Mouse (Mus musculus): Measurements from ENCODE around the gene Olfr615.
"Not testable (repeated sequence)": the region's sequence is repeated elsewhere in the genome, so short reads cannot be mapped to it uniquely, and the experiment has no call there.

Olfr615 gene

GRCm38 (mm10) chr7:103555779-103556178, at the start of gene Olfr615:
Gene Olfr615 (plus strand): TSS chr7:103556079.
- no peak for DNase-seq

- no peak for DNase-seq
These were observed 43.9 kb upstream of the Olfr615 start, which contains the start of gene Olfr610 for GRCm38 (mm10) chr7:103512022-103512421. Gene Olfr610 (minus strand): TSS chr7:103512122.

GRCm38 (mm10) chr7:103520746-103521145, 35.1 kb upstream of the Olfr615 start, which contains the start of gene Olfr611:
Gene Olfr611 (minus strand): TSS chr7:103520846.
- not testable (repeated sequence) for DNase-seq

- not testable (repeated sequence) for DNase-seq
These were observed 13.3 kb upstream of the Olfr615 start, which contains the start of gene Olfr612 for GRCm38 (mm10) chr7:103542617-103543016. Gene Olfr612 (minus strand): TSS chr7:103542717.

GRCm38 (mm10) chr7:103547774-103548173, 8.1 kb upstream of the Olfr615 start, which contains the start of gene Olfr613:
Gene Olfr613 (plus strand): TSS chr7:103548074.
- DNase-seq: no peak

GRCm38 (mm10) chr7:103569043-103569442, 13.2 kb downstream of the Olfr615 start, which contains the start of gene Olfr616:
Gene Olfr616 (minus strand): TSS chr7:103569143.
- DNase-seq: no peak

GRCm38 (mm10) chr7:103572761-103573160, 16.9 kb downstream of the Olfr615 start, which contains the start of gene Olfr617:
Gene Olfr617 (plus strand): TSS chr7:103573061.
- no peak for DNase-seq

- DNase-seq: no peak
These were observed 33.9 kb downstream of the Olfr615 start, which contains the start of gene Olfr618 for GRCm38 (mm10) chr7:103589803-103590202. Gene Olfr618 (plus strand): TSS chr7:103590103.

GRCm38 (mm10) chr7:103600275-103600674, 44.4 kb downstream of the Olfr615 start, which contains the start of gene Olfr619:
Gene Olfr619 (plus strand): TSS chr7:103600575.
- DNase-seq: no peak

- no peak for DNase-seq
These were observed 51.5 kb downstream of the Olfr615 start for GRCm38 (mm10) chr7:103607425-103607824.

GRCm38 (mm10) chr7:103612434-103612833, 56.6 kb downstream of the Olfr615 start, which contains the start of gene Olfr620:
Gene Olfr620 (minus strand): TSS chr7:103612534.
- DNase-seq: no peak

Measured in thymus, postnatal 25 days (tissue).